Mouse (Mus musculus) CD4-positive helper T cell, adult 2 months (primary cell): ENCODE data around the gene Egfr.

Experiments
- DNase-seq: peaks from one replicate; pipeline ENCODE4 v3.0.0-alpha.2; 2012; ENCODE audit warnings: low read depth, missing footprints, low spot score

Gene Egfr

GRCm38 (mm10) chr11:16951761-16952010 lies 199.7 kb downstream of the Egfr start:
- DNase-seq: no peak

GRCm38 (mm10) chr11:16956115-16956862 lies 204.3 kb downstream of the Egfr start:
- peak; percentile 52 for DNase-seq

- DNase-seq: peak; percentile 44
These were observed 205.0 kb downstream of the Egfr start for GRCm38 (mm10) chr11:16957030-16957429.

- DNase-seq: peak; percentile 41
These were observed 206.5 kb downstream of the Egfr start for GRCm38 (mm10) chr11:16958520-16958919.
